Mouse (Mus musculus): Measurements from ENCODE around the gene Dhx34. TPM values are rescaled to one million over a fixed set of nuclear protein-coding genes. Genes with fewer than 3 reads are reported as not detected.

Dhx34 gene
- total RNA-seq, 2 experiments from 2014 or later: 12.7 to 12.8 TPM

- intact Hi-C loops (cut with DNase I): no loop called here
- no peak overlapping the region for H3K4me3 ChIP-seq
- TF ChIP-seq CTCF (IDR thresholded peaks at IDR 0.05): no peak
- no peak overlapping the region for H3K27ac ChIP-seq
- DNase-seq (ENCODE audit: extremely low spot score in 1 of 2, low spot score in 2 of 2): no peak
These were observed 12.8 kb downstream of the Dhx34 start for GRCm38 (mm10) chr7:16208781-16209665.

GRCm38 (mm10) chr7:16207496-16207895 is 14.3 kb downstream of the Dhx34 start:
- H3K4me3 ChIP-seq: no peak overlapping the region
- intact Hi-C loops (cut with DNase I): no loop called here
- TF ChIP-seq CTCF (IDR thresholded peaks at IDR 0.05): no peak
- H3K27ac ChIP-seq: peak overlapping the region; percentile 38
- DNase-seq (ENCODE audit: extremely low spot score in 1 of 2, low spot score in 2 of 2): peak; percentile 45 to 67

- no peak for DNase-seq (ENCODE audit: extremely low spot score in 1 of 2, low spot score in 2 of 2)
- intact Hi-C loops (cut with DNase I): no loop called here
- H3K4me3 ChIP-seq: no peak overlapping the region
- TF ChIP-seq CTCF (IDR thresholded peaks at IDR 0.05): no peak
- H3K27ac ChIP-seq: peak overlapping the region; percentile 38
These were observed 14.8 kb downstream of the Dhx34 start for GRCm38 (mm10) chr7:16207076-16207475.

GRCm38 (mm10) chr7:16204791-16205190 is 17.0 kb downstream of the Dhx34 start:
- H3K27ac ChIP-seq: no peak overlapping the region
- no peak for DNase-seq (ENCODE audit: extremely low spot score in 1 of 2, low spot score in 2 of 2)
- intact Hi-C loops (cut with DNase I): no loop called here
- H3K4me3 ChIP-seq: no peak overlapping the region
- TF ChIP-seq CTCF (IDR thresholded peaks at IDR 0.05): no peak

GRCm38 (mm10) chr7:16203505-16203903 is 18.3 kb downstream of the Dhx34 start:
- no peak for DNase-seq (ENCODE audit: extremely low spot score in 1 of 2, low spot score in 2 of 2)
- intact Hi-C loops (cut with DNase I): no loop called here
- Histone ChIP-seq H3K27ac (no peak overlapping the region), H3K4me3 (no peak overlapping the region)
- no peak for TF ChIP-seq CTCF (IDR thresholded peaks at IDR 0.05)

GRCm38 (mm10) chr7:16202756-16203504 is 18.9 kb downstream of the Dhx34 start:
- intact Hi-C loops (cut with DNase I): no loop called here
- Histone ChIP-seq H3K4me3 (no peak overlapping the region), H3K27ac (no peak overlapping the region)
- no peak for TF ChIP-seq CTCF (IDR thresholded peaks at IDR 0.05)
- no peak for DNase-seq (ENCODE audit: extremely low spot score in 1 of 2, low spot score in 2 of 2)

GRCm38 (mm10) chr7:16201136-16201535 is 20.7 kb downstream of the Dhx34 start:
- H3K4me3 ChIP-seq: no peak overlapping the region
- H3K27ac ChIP-seq: no peak overlapping the region
- DNase-seq (ENCODE audit: extremely low spot score in 1 of 2, low spot score in 2 of 2): no peak
- intact Hi-C loops (cut with DNase I): no loop called here
- TF ChIP-seq CTCF (IDR thresholded peaks at IDR 0.05): no peak

GRCm38 (mm10) chr7:16198540-16198939 is 23.3 kb downstream of the Dhx34 start:
- TF ChIP-seq CTCF (IDR thresholded peaks at IDR 0.05): no peak
- DNase-seq (ENCODE audit: extremely low spot score in 1 of 2, low spot score in 2 of 2): no peak
- Histone ChIP-seq H3K27ac (no peak overlapping the region), H3K4me3 (no peak overlapping the region)
- intact Hi-C loops (cut with DNase I): loop anchor here (10.0 kb wide), 1 partner anchor 176 kb away; no protein-coding TSS in a partner anchor

GRCm38 (mm10) chr7:16197166-16197565 is 24.7 kb downstream of the Dhx34 start:
- Histone ChIP-seq H3K4me3 (no peak overlapping the region), H3K27ac (no peak overlapping the region)
- no peak for DNase-seq (ENCODE audit: extremely low spot score in 1 of 2, low spot score in 2 of 2)
- TF ChIP-seq CTCF (IDR thresholded peaks at IDR 0.05): no peak
- intact Hi-C loops (cut with DNase I): loop anchor here (10.0 kb wide), 1 partner anchor 178 kb away; no protein-coding TSS in a partner anchor

GRCm38 (mm10) chr7:16196616-16197015 is 25.2 kb downstream of the Dhx34 start:
- TF ChIP-seq CTCF (IDR thresholded peaks at IDR 0.05): no peak
- intact Hi-C loops (cut with DNase I): loop anchor here (10.0 kb wide), 1 partner anchor 178 kb away; no protein-coding TSS in a partner anchor
- DNase-seq (ENCODE audit: extremely low spot score in 1 of 2, low spot score in 2 of 2): no peak
- no peak overlapping the region for H3K4me3 ChIP-seq
- H3K27ac ChIP-seq: no peak overlapping the region

- intact Hi-C loops (cut with DNase I): loop anchor here (10.0 kb wide), 1 partner anchor 181 kb away; no protein-coding TSS in a partner anchor
- DNase-seq (ENCODE audit: extremely low spot score in 1 of 2, low spot score in 2 of 2): no peak
- no peak for TF ChIP-seq CTCF (IDR thresholded peaks at IDR 0.05)
- Histone ChIP-seq H3K4me3 (no peak overlapping the region), H3K27ac (no peak overlapping the region)
These were observed 28.1 kb downstream of the Dhx34 start for GRCm38 (mm10) chr7:16193702-16194101.

GRCm38 (mm10) chr7:16192315-16192714 is 29.5 kb downstream of the Dhx34 start:
- intact Hi-C loops (cut with DNase I): loop anchor here (1.0 to 10.0 kb wide), 2 partner anchors 71 to 182 kb away; no protein-coding TSS in a partner anchor
- peak; percentile 74 to 80 for DNase-seq (ENCODE audit: extremely low spot score in 1 of 2, low spot score in 2 of 2)

More at GRCm38 (mm10) chr7:16192315-16192714, 29.5 kb downstream of the Dhx34 start:
- no peak overlapping the region for H3K4me3 ChIP-seq
- TF ChIP-seq CTCF (IDR thresholded peaks at IDR 0.05): peak; percentile 67
- H3K27ac ChIP-seq: no peak overlapping the region

Data from left cerebral cortex, adult 2 months (tissue).